Mouse (Mus musculus) frontal cortex, postnatal 25 days (tissue): ENCODE measurements around the gene Nomo1.

ENCODE experiments used
- DNase-seq, 2 experiments: peaks; one replicate each; pipeline ENCODE4 v3.0.0; 2022; ENCODE audit warnings: low spot score in 2 of 2

The Nomo1 gene

GRCm38 (mm10) chr7:46045882-46046281, 12.4 kb downstream of the Nomo1 start:
- DNase-seq = no peak

DNA sequence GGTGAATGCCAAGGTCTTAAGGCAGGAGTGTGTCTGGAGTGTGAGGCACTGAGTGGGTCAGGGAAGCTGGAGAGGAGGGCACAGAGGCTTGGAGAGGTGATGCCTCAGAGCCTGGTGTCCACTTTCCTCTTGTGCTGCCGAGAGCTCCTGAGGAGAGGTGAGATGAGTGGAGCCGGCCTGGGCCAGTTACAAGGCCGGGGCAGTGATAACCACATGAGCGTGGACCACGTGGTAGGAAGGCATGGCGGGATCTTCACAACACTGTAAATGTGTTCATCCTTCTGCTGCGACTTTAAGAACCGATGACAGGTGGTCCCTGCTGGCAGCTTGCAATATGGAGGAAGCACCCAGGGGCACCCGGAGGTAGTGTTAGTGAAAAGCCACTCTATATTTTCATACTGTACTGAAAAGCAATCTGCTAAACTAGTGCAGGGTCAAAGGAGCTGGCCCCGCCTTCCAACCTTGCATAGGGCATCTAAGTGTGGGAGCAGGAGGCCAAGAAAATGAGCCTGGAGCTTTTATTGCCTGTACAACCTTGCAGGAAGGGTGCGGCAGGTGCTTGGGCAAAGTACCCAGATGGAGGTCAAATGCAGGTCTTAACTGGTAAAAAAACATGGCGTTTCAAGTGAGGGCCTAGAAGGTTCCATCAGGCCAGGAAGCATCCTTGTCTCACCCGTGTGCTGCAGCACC, 14.5 kb downstream of the Nomo1 start:
- no peak for DNase-seq

DNA sequence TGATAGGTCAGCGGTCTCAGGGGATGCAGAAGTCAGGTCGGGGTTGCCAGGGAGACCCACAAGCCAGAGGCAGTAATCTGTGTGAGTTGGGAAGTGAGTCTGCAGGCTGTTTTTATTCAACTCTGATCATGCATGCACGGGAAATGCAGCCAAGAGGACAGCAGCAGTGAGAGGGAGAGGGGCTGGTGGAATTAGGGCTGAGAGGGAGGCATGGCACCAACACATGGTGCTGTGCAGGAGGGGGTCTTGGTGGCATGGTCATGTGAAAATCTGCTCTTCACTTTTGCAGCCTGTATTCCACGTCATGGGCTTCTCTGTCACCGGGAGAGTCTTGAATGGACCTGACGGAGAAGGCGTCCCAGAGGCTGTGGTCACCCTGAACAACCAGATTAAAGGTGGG, 16.5 kb downstream of the Nomo1 start:
- DNase-seq = no peak

DNA sequence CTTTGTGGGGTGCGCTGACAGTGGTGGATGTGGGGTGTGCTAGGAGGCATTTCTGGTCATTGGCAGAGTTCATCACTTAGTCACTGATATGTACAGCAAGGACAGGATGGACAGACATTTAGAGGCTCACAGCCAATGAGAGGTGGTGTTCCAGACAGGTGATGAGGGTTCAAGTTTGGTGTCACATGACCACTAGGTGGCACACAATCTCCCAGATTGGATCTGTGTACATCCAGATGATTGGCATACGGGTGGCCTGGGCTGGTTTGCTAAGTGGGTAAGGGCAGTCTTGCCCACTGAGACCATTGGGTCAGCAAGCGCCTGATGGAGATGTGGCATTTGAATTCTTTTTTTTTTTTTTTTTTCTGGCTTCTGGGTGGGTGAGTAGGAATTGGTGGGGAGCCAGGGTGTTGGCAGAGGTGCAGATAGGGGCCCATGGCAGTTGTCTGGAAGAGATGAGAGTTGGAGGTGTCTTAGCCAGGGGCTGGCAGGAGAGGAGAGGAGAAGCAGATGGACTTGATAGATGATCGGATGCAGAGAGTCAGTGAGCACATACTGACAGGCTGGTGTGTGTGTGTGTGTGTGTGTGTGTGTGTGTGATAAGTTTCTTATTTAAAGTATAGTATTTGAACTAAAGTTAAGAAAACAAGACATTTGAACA, 18.8 kb downstream of the Nomo1 start:
- DNase-seq = no peak

- DNase-seq = no peak
Observed at GRCm38 (mm10) chr7:46053566-46053965, 20.1 kb downstream of the Nomo1 start.

- DNase-seq = no peak
Observed at GRCm38 (mm10) chr7:46058882-46059281, 25.4 kb downstream of the Nomo1 start.

- DNase-seq = no peak
Observed at GRCm38 (mm10) chr7:46060688-46061087, 27.2 kb downstream of the Nomo1 start.

- no peak for DNase-seq
Observed at GRCm38 (mm10) chr7:46061614-46062013, 28.1 kb downstream of the Nomo1 start.

GRCm38 (mm10) chr7:46063296-46063695, 29.8 kb downstream of the Nomo1 start:
- DNase-seq = no peak

DNA sequence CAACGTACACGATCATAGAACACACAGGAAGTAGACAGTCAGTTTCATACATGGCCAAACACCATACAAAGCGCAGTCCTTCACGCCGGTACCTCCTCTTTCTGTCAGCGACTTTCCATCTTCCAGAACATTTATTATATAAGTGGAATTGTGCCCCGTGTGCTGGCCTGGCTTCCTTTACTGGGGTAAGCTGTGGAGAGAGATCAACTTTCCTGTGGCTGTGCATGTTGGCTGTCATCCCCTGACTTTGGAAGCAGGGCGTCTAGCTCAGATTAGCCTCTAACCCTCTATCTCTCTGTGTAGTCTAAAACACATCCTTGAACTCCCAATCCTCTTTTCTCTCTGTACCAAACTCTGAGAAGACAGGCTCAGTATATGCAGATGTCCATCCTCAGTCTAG, 35.3 kb downstream of the Nomo1 start:
- DNase-seq = no peak

DNA sequence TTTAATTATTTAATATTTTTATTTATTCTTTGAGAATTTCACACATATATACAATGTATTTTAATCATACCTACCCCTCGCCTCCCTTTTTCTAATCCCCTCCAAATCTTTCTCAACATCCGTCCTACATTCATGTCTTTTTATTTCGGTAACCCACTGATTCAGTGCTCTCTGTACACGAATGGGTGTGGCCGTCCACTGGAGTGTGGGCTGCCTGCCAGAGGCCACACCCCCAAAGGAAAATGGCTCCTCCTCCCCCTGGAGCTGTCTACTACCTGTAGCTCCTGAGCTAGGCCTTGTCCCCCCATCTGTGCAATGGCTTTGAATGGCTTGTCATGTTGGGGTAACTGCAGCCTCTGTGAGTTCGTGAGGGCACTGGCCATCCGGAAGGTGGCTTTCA, 43.3 kb downstream of the Nomo1 start:
- no peak for DNase-seq

GRCm38 (mm10) chr7:46077675-46078074, 44.2 kb downstream of the Nomo1 start:
- no peak for DNase-seq

DNA sequence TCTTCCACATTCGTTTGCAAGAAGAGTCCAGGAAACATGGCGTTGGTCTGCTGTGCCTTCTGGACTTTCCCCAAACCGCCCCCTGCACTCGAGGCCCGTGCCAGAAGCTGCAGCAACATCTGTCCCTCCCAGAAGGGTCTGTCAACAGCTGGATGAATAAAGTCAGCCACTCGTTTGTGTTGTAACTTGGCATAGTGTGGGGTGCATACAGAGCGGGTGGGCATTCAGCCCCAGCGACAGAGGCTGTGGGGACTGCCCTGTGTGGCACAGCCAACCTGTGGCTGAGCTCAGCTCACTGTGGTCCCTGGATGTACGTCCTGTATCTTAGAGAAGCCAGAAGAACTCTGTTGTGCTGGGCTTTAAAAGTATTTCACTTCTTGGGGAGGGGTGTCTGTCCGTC, 50.5 kb downstream of the Nomo1 start:
- DNase-seq = no peak

DNA sequence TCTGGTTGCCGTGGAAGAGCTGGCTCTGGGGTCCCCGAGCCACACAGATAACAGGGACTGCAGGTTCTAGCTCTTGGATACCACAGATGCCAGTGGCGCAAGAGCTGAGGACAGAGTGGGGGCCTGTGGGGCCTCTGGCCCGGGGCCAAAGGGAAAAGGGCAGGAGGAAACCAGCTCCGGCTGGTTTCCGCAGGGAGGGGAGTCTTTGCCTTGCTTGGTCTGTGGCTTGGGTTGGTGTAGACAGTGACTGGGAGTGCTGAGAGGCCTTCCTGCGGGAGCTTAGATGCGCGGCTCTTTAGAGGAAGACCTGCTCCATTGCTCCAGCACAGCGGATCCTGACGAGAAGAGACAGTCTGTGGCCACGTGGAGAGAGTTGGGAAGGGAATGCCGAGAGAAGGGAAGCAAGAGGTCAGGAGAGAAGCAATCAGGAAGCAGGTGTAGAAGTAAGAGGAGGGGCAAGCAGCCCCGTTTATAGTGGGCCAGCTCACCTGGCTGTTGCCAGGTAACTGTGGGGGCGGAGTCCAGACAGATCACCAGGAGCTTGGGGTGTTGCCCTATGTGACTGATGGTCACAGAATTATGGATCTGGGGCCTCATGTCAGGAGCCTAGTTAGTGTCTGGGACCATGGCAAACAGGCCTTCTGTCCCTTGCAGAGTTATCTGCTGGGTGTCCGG, 51.5 kb downstream of the Nomo1 start:
- no peak for DNase-seq

- DNase-seq = no peak
Observed at GRCm38 (mm10) chr7:46086378-46086777, 52.9 kb downstream of the Nomo1 start.

GRCm38 (mm10) chr7:46088241-46088640, 54.7 kb downstream of the Nomo1 start:
- DNase-seq = no peak

DNA sequence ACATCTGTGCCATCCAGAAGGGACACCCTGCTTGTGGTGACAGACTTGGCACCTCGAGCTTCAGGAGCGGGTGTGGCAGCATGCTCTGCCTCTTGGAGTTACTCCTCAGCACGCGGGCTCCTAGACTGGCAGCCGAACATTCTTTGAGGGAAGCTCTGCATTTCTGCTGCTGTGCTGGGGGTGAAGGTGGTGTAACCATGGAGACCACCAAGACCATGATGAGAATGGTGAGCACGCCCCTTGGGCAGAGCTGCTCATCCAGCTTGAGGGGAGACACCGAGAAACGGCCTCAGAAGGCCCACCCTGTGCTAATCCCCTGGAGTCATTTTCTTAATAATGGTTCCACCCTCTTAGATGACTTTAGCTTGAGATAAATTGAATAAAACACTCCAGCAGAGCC, 59.3 kb downstream of the Nomo1 start:
- no peak for DNase-seq

DNA sequence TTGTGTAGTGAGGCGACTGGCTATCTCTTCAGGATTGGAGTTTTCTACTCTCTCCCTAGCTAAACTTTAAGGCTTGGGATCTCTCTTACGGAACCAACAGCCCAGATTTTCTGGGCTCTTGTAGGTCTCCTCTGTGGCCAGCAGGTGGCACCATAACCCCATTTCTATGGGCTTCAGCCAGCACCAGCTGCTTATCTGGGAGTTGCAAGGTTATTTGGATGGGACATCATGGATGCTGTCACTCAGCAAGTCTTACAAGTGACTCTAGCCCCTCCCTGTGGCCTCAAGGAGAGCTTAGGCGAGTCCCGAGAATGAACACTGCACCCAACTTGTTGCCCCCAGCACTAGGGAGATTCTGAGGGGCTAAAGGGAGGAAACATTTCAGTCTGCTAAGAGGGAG, 62.6 kb downstream of the Nomo1 start:
- peak; percentile 38 to 62 for DNase-seq

DNA sequence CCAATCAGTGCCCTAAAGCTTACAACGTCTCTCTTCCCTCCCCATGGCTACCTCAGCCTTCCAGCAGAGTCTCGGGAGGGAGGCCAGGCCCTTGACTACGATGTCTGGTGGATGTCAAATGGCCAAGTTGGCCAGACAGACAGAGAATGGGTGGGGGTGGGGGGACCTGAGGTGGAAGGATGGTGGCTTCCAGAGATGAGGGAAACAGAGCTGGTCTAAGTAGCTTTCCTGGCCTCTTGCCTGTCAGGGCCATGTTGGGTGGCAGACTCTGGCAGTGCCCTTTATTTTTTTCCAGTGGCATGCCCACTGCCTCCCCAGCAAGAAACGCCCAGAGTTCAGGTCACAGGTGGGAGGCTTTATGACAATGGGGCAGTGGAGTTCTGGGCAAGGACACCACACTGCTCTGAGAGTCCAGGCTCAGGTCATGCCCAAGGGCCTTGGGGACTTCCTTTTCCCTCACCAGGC, 63.9 kb downstream of the Nomo1 start:
- no peak for DNase-seq

- no peak for DNase-seq
Observed at GRCm38 (mm10) chr7:46098221-46098918, 64.9 kb downstream of the Nomo1 start.

DNA sequence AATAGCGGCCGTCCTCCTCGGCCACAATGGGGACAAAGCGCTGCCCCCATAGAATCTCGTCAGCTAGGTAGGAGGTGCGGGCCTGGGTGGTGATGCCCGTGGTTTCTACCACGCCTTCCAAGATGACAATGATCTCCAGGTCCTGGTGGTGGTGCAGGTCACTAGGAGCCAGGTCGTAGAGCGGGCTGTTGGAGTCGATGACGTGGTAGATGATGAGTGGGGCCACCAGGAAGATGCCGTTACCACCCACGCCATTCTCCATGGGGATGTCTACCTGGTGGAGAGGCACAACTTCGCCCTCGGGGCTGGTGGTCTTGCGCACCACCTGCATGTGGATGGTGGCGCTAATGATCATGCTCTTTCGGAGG, 65.4 kb downstream of the Nomo1 start:
- no peak for DNase-seq

DNA sequence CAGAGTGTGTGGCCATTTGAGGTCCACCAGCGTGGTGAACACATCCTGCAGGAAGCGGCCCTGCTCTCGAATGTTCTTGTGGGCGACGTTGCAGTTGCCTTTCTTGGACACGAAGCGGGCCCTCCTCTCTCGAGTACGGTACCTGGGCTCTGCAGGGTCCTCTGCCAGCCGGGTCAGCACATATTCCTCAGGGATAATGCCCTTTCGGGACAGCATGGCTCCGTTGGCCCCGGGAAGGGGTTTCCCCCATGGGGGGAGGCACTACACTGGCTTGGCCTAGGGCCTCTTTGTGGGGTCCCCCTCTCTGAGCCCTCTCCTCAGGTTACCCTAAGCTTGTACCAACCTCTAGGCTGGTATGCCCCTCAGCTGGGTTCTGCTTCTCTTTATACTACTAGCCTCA, 66.2 kb downstream of the Nomo1 start:
- no peak for DNase-seq
